Mouse (Mus musculus) urinary bladder, postnatal 36 days (tissue): ENCODE measurements at regions not wholly inside any gene's neighbourhood (a gene's known extent, or its start where the extent isn't known, plus 50 kb on each side); places are given as distances from the start of the nearest gene placed in this dataset.
"Not testable (repeated sequence)": the region's sequence is repeated elsewhere in the genome, so short reads cannot be mapped to it uniquely, and the experiment has no call there.

Experiments used
- DNase-seq, 2 experiments: peaks; one replicate each; pipeline ENCODE4 v3.0.0; 2022; ENCODE audit warnings: low spot score in 2 of 2, mixed read lengths in 1 of 2

DNA sequence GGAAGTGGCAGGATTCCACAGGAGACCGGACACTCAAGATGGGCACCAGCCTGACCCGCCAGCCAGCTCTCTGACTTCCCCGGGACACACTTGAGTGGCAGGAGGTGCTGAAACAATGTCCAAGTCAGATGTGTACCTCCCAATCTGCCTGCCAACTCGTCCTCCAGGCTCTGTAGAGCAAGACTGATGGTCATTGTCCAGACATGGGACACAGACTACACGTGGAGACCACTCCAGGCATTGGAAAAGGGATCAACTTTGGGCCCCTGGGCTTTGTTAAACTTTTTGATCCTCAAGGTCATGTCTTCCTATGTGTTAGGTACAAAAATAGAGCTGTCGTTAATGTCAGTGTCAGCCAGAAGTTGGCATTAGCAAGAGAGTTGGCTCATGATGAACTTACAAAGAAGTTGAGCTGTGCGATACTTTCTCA is 214.6 kb downstream of the 3100002H09Rik start:
- no peak for DNase-seq

DNA sequence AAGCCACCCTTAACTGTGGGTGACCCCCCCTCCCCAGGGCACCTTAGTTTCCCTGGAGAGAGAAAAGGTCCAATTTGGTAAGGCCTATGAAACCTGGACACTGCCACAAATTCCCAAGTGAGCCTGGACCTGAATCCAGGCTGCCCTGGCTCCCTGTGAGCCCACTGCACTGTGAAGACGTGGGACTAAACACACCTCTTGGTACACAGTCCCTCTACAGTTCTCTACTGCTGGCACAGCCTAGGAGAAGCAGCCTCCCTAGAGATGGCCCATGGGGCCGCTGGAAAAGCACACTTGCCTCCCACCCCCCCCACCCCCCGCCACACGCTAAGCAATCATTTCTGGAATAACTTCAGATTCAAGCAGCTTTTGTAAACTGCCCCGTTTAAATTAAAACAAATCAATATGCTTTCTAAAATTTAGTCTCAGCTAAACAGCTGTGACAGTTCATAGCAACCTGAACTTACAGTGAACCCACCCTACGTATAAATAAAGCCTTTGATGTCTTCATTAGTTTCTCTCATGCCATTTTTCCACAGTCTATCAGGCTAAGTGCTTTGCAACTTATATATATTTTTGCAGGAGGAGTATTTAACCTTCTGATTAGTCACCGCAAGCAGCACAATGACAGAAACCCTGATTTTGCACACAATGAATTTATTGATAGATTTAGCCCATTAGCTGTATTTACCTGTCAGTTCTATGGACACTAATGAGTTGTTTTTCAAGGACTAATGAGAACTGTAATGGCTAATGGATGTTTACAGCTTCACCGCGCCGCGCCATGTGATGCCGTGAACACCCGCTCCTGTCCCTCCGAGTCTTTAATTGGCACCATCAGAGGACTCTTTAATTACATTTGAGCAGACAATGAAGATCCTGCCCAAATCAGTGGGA is 215.3 kb downstream of the 3100002H09Rik start:
- DNase-seq: no peak

DNA sequence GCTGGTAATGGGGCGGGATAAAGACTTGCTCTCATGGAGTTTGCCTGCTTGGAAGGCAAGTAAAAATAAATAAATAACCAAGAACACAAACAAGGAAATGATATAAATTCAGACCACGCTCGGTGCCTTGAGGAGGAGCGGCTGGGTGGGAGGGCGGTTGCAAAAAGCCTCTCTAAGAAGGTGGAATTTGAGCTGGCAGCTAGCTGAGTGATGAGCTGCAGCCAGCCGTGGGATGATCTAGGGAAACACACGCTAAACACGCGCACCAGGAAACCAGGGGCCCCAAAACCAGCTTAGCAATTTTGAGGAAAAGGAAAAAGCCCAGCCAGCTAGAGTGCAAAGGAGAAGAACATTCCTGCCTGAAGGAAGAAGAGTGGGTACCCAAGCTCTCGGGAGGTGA is 217.0 kb downstream of the 3100002H09Rik start:
- DNase-seq: no peak

DNA sequence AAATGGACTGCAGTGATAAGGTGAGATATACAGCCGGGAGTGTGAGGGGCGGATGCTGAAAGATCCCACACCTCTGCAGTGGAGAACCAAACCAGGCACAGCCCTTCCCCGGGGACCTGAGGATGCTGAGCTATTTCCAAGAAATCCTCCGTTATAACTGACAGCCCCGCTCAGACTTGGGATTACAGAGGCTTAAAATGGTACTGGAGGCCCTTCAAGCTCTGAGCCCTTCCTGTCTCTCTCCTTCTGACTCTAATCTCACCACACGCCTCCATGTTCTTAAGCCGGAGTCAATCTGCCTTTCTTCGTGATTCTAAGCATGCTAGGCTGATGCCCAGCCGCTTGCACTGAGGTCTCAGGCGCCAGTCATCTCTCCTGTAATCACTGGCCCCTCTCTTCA is 221.5 kb downstream of the 3100002H09Rik start:
- no peak for DNase-seq

DNA sequence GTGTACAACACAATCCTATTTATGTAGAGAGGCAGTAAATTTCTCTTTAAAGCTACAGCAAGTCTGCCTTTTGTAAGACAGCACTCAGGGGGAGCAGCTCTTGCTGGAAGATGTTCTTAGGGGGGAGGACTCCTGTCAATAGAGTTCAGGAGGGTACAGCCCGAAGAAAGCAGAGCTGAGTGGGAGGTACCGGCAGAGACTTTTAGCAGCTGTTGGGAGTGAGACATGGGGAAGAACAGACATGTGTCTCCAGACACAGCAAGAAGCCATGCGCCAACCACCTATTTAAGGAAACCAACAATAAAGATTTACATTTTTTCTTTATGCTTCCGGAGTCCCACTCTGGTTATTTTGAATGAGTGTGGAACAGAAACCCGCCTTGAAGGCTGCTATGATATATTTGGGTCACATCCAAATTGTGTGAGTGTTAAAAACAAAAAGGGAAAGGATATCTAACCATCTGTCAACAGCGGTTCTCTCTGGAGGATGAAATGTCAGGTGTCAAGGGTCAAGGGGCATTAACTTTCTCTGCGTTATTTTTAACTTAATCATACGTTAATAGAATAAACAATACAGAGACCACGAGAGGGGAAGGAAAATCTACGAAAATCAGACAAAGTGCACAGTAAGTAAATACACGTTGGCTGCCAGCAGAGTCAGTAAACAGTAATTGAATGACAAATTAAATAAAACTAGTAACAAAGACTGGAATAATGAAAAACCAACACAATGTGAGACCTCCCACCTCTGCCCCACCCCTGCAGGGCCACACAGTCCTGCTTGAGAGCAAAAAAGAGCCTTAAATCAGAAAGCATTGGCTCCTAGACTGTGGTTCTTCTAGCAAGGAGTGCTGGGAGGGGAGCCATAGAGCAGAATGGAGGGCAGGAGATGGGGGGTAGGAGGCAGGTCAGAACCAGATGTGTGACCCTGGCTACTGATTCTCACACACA is 225.2 kb downstream of the 3100002H09Rik start:
- DNase-seq: no peak

DNA sequence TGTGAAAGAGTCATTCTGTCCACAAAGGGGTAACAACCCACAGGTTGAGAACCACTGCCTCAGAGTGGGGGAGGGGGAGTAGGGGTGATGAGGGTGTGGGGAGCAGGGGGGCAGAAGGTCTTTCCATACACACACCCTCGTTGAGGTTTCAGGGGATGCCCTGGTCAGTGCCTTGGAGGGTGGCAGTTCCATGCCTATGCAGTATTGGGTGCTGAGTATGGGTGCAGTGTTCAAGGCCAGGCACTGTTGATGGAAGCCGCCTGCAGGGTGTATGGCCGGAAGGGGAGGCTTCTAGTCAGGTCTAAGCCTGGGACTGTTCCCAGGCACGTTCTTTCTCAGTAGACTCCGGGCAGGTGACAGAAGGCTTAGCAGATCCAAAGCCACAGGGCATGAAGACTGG is 234.1 kb downstream of the 3100002H09Rik start:
- DNase-seq: no peak

DNA sequence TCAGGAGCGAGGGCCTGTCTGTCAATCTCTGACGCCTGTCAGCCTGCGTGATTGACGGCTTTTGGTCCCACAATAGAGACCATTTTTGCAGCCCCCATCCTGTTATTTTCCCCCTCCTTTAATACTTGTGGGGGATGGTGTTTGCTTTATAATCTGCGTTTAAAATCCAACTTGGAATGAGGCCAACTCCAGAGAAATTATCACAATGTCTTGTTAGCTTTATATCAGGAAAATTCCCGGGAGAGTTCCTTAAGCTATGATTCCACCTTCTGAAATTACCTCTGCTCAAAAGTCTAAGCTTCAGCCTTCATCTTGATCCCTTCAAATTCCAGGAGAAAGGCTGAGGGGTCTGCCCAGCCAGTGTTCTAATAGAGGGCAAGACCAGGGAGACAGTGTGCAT is 235.0 kb downstream of the 3100002H09Rik start:
- DNase-seq: no peak

DNA sequence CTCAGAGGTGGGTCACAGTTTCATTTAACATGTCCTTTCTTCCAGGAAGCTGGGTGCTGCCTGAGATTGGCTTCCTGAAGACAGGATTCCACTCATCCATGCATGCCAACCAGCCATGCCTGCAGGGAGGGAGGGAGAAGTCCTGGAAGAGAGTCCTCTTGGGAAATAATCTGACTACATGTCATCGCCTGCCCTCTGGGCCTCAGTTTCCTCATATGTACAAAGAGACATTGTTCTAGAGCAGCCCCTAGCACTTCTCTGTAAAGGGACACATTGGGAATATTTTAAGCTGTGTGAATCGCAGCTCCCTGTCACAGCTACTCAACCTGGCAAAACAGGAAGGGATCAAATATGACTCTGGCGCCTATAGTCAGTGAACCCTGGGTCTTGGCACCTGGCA is 241.8 kb downstream of the 3100002H09Rik start:
- no peak for DNase-seq

DNA sequence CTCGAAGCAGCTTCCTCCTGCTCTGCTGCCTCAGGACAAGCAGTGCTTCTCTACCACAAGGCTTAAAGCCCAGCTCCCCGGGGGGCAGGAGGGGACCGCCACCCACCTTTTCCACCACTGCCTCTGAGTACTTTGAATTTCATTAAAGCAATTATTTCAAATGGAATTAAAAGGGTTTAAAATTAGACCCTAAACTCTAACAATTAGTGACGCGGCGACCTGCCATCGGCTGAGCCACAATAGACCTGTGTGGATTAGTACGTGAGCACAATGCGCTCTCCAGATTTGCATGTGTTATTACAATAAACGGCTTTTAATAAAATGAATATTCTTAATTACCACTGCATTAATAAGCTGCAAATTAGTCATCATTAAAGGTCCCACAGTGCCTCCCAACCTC is 242.5 kb downstream of the 3100002H09Rik start:
- no peak for DNase-seq

DNA sequence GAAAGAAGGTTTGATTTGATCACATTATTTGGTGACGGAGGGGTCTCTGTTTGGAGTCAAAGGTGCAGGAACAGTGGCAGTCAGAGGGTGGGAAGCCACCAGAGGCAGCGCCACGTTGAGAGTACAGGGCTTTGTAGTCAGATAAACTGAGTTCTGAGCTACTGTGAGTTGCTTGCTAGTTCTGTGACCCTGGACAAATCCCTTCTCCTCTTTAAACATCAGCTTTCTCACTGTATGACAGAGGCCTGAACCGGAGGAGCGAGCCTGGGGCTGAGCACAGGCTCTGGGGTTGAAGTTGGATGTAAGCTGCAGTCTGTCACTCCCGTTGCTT is 250.1 kb downstream of the 3100002H09Rik start:
- no peak for DNase-seq

DNA sequence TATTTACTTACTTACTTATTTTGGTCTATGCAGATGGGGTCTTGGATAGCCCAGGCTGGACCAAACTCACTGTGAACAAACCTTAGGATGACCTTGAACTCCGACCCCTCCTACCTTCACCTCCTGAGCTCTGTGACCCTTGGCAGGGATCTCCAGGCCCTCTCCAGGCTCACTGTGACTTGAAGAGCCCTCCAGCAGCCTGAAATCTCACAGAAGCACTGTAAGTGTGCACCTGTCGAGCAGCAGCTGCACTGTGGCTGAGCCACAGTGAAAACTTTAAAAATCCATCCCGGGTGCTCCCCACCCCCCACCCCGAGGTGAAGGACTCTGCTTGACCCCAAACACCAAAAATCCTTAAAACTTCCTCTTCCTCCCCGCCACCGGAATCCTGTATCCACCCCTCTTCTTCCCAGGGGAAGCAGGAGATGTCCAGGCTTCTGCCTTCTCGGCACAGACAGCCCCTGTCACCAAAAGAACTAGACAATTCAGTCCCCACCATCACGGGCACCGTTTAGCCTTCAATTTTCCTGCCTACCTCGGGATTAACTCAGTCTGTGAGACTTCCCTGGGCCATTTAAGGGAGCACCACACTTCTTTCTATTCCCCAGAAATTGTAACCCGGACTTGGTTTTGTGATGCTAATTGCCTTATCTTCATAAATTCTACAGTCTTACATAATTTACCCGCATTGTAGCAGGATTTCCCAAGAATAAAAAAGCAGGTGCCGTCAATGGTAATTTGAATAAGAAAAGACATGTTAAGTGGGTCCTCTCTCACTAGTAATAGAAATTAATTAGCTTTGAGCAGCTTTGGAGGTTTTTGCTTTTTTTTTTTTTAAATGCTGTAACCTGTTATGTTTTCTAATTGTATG is 250.7 kb downstream of the 3100002H09Rik start:
- DNase-seq: no peak

DNA sequence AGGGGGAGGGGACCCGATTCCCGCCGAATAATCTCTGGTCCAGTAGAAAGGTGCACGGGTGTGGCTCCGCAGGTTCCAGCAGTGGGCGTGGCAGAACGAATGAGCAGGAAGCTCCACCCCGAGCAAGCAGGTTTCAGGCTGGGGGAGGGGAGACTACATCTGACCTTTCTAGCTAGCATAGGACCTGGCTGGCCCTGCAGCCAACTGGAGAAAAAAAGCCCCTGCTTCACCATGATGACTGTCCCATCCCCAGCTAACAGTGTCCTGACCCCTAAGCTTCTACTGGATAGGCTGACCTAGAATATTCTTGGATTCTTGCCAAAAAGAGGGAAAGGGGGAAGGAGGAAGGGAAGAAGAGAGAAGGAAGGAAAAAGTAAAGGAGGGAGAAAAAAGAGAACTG is 252.1 kb downstream of the 3100002H09Rik start:
- DNase-seq: not testable (repeated sequence)

DNA sequence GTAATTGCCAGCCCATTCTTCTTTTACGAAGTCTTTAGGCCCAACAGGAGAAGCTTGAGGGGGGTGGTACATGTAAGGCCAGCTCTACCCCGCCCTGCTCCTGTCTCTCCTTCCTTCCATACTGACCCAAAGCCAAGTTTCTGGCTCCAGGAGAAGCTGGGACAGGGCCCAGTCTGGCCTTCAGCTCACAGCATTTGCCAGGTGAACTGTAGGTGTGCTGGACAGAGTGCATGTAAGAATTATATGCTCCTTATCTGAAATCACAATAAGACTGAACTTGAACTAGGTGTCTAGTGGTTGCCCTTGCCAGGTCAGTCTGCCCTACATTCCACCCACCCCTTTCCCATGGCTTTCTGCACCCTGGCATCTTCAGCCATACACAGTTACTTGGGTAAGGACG is 260.2 kb downstream of the 3100002H09Rik start:
- DNase-seq: no peak

DNA sequence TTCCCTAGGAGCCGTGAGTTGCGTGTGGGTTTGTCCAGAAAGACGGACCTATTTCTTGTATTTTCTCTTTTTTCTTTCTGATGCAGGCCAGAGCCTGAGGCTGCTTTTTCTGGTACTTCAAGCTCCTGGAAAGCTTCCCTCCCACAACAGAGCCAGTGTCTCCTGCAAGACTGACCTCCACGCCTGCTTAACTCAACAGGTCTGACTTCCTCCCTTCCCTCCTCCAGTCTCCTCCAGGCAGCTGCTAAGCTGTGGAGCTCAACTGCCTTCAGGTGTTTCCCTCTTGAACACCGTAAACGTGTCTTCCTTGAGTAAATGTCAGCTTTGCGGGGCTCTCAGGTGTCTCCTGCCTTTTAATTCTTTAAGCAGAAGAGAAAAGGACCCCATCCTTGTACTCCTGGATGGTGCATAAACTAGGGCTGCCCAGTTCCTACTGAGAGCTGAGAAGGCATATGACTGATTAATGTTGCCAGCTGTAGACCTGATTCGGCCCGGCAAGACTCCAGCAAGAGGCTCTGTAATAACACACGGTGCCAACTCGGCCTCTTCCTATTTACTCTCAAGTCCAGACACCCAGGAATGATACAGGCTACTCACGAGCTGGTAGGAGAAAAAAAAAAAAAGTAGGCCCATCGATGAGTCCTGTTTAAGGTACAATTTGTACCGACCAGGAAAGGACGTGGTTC is 260.9 kb downstream of the 3100002H09Rik start:
- DNase-seq: no peak

DNA sequence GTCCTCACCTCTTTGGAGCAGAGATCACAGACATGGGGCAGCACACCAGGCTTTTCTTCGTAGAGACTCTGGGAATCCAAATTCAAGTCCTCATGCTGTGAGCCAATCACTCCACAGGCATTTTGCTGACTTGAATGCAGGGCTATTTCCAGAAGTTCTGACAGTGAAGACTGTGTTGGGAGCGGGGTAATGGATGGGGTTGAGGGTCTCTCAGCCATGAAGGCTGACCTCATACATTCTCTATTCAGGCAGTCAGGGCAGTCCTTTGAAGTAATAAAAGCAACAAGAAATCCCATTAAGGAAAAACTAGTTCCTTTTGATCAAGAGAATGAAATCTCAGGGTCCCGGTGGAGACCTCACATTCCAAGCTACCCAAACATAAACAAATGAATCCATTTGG is 261.5 kb downstream of the 3100002H09Rik start:
- DNase-seq: no peak

DNA sequence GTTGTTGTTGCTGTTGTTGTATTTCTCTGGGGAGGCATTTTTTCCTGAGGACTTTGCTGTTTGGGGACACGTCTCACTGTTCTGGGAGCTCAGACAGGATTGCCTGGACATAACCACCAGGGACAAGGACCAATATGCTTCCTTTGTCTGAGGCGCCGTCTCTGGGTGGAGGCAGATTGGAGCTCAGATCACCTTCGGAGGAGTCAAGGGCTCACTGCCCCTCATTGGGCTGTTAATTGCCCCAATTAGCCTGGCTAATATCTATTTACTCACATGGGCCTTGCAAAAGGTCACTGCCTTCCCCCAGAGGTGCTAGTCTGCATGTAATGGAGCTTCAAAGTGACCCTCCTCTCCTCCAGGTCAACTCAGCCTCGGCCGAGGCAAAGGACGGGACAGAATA is 270.5 kb downstream of the 3100002H09Rik start:
- no peak for DNase-seq

DNA sequence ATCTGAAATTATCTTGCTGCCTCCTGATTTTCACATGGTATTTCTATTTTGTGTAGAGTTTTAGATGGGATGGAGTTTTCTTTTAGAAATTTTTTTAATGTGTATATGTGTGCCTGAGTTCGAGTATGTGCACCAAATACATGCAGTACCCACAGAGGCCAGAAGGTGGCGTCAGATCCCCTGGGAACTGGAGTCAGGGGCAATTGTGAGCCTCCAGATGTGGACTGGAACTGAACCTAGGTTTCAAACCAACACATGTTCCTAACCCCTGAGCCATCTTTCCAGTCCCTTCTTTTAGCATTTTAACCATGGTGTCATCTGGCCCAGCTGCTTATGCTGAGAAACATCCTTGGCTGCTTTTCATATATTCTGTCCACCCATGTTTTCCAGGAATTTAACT is 274.9 kb downstream of the 3100002H09Rik start:
- no peak for DNase-seq

DNA sequence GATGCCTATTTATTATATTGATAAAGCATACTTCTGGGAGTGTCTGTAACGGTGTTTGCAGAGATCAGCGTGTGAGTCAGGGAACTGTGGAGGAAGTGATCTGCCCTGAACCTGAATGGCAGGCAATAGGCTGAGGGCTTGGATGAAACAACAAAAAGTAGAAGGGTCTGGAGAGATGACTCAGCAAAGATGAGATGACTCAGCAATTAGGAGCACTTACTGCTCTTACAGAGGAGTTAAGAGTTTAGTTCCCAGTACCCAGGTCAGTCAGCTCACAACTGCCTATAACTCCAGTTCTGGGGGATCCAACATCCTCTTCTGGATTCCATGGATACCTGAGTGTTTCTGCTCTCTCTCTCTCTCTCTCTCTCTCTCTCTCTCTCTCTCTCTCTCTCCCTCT is 277.6 kb downstream of the 3100002H09Rik start:
- no peak for DNase-seq

DNA sequence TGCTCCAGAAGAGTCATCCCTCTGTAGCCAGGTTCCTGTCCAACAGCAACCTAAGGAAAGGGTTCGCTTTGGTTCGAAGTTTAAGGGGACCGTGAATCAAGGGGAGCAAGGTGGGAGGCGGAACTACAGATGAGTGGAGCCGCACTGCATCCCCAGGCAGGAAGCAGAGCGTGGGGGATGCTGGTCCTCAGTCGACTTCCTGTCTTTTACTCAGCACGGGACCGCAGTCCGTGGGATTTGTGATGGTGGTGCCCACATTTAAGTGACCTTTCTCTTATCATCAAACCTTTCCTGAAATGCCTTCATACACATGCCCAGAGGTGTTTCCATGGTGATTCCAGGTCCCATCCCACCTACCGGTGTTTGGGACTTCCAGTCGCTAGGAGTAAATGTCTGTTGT is 278.2 kb downstream of the 3100002H09Rik start:
- no peak for DNase-seq

DNA sequence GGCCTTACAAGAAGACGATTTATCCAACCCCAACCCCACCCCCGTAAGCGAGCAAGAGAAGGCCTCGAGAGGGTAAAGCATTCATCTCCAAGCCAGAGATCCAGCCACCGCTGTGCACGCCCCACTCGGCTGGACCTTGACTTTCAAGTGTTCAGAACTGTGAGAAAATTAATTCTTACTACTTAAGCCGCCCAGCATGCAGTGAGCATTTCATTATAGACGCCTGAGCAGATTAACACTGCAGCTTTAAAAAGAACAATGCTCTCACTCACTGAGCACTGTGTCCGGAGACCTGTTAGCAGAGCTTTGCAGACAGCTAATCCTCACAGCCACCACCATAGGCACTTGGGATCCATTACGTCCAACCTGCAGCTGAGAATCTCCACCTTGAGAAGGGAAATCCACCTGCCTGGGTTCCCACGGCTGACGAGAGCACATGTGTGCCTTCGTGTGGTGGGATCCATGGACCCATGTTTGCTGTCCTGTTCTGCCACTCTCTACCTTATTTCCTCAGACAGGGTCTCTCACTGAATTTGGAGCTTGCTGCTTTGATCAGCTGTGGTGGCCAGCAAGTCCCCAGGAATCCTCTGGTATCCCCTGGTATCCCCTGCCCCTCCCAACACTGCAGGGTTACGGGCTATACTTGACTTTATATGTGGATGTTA is 281.4 kb downstream of the 3100002H09Rik start:
- no peak for DNase-seq

DNA sequence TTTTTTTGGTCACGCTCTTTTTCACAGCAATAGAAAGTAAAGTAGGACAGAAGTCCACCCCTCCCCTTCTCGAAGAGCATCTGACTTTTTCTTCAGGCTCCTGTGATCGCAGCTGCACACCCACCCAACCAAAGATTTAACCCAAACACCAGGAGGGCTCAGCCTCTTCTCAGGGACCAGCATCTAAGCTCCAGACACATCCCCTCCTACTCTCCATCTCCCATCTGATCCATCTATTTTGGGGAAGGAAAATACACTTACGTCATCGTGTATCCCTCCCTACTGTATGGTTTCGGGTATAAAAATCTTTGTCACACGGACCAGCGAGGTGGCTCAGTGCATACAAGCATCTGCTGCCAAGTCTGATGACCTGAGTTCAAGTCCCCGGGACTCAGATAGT is 284.3 kb downstream of the 3100002H09Rik start:
- DNase-seq: no peak
